Mouse (Mus musculus) intestine, postnatal 0 days (tissue): ENCODE results near the gene Osbpl2. TPM values are rescaled to one million over a fixed set of nuclear protein-coding genes. Genes with fewer than 3 reads are reported as not detected.

Source experiments
- ATAC-seq: fragments of 200-750 bp; cut with Nextera tagmentation; 2 replicates; pipeline ENCODE4 v1.8.0; 2017; ENCODE audit warnings: mild to moderate bottlenecking, moderate TSS enrichment, moderate library complexity
- H3K27ac ChIP-seq: fragments of 300-500 bp; sonication (generic); 2 replicates; pipeline ENCODE4 v1.5.1; 2014; ENCODE audit warnings: mild to moderate bottlenecking, low read depth, low read length, moderate library complexity
- H3K27me3 ChIP-seq: fragments of 300-500 bp; sonication (generic); replicated peaks from 2 replicates; pipeline ENCODE4 v1.6.1; 2014; ENCODE audit warnings: low read length, mixed read lengths; ENCODE audit not compliant: control insufficient read depth, insufficient read depth
- H3K36me3 ChIP-seq: fragments of 300-500 bp; sonication (generic); 2 replicates; pipeline ENCODE4 v1.6.1; 2014; ENCODE audit warnings: mild to moderate bottlenecking, moderate library complexity; ENCODE audit not compliant: control insufficient read depth, insufficient read depth
- H3K4me1 ChIP-seq: fragments of 300-500 bp; sonication (generic); replicated peaks from 2 replicates; pipeline ENCODE4 v1.6.1; 2014; ENCODE audit warnings: antibody characterized with exemption, low read length, mixed read lengths; ENCODE audit not compliant: control insufficient read depth, insufficient read depth
- H3K4me2 ChIP-seq: fragments of 300-500 bp; sonication (generic); replicated peaks from 2 replicates; pipeline ENCODE4 v1.6.1; 2014; ENCODE audit warnings: low read depth, mild to moderate bottlenecking, moderate library complexity
- H3K4me3 ChIP-seq: fragments of 300-500 bp; sonication (generic); 2 replicates; pipeline ENCODE4 v1.5.1; 2014; ENCODE audit warnings: low read depth, low read length
- H3K9ac ChIP-seq: fragments of 300-500 bp; sonication (generic); 2 replicates; pipeline ENCODE4 v1.6.1; 2014; ENCODE audit warnings: mild to moderate bottlenecking, low read depth, low read length
- H3K9me3 ChIP-seq: fragments of 300-500 bp; sonication (generic); 2 replicates; pipeline ENCODE4 v1.6.1; 2016; ENCODE audit warnings: mixed run types; ENCODE audit not compliant: control insufficient read depth
- CTCF ChIP-seq: sonication (generic); IDR thresholded peaks from 2 replicates; pipeline ENCODE4 v1.5.1; 2016; ENCODE audit warnings: low read depth, mild to moderate bottlenecking, control low read depth, antibody characterized with exemption, moderate library complexity
- WGBS: fragments of 180-500 bp; shearing (Covaris S2); extraction: QIAGEN DNeasy Blood & Tissue Kit; methylation state at CpG from one replicate; pipeline ENCODE4 v1.1.7; 2014; 5-methylcytosine and 5-hydroxymethylcytosine counted together
- polyA plus RNA-seq: library from polyadenylated mRNA; unstranded; fragments of >200 nt; fragmentation: Nextera tagmentation; extraction: Ambion mirVana; gene quantifications from 2 replicates; pipeline ENCODE4 v1.2.1, GENCODE M21; 2015

The Osbpl2 gene
- polyA plus RNA-seq, 1 experiment from 2014 or later: 22.9 TPM

DNA sequence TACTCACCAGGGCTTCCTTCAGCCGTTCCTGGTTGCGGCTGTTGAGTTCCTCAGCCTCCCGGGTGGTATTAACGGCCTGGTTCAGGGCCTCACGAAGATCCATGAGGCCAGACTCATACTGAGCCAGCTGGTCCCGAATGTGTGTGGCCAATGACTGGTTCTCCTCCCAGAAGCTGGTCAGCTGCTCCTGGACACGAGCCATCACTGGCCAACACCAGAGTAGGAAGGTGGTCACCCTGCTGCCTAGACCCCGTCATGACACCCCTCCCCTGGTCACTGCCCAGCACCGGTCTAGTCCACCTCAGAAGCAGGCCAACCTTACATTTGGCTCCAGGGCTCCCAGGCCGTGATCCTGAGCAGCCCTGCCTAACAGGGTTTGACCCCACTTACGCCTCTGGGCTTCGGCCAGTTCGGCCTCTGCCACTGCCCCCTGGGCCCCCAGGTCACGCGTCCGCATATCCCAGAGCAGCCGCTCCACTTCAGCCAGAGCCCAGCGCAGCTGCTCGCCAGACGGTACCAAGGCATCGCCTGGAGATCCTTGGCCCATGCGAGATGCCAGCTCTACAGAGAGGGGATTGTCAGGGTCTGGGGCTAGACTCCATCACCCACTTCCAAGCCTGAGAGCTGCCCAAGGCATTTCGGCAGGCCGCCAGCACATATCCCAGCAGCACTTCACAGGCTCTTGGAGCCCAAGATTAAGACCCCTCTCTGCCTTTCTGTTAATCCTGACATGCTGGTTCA is 65.1 kb downstream of the Osbpl2 start:
- no peak for ATAC-seq
- no peak overlapping the region for H3K27ac ChIP-seq
- TF ChIP-seq CTCF: no peak
- H3K9ac ChIP-seq: no peak overlapping the region
- no peak overlapping the region for H3K4me3 ChIP-seq
- no peaks in the 10 kb centered on the region for H3K9me3 ChIP-seq
- no peaks in the 10 kb centered on the region for H3K27me3 ChIP-seq
- H3K4me1 ChIP-seq: no peaks in the 10 kb centered on the region
- no peak overlapping the region for H3K4me2 ChIP-seq
- WGBS: 89% methylated on average over 24 of the region's 24 CpGs
- H3K36me3 ChIP-seq: peaks cover 23% of the 10 kb centered on the region

DNA sequence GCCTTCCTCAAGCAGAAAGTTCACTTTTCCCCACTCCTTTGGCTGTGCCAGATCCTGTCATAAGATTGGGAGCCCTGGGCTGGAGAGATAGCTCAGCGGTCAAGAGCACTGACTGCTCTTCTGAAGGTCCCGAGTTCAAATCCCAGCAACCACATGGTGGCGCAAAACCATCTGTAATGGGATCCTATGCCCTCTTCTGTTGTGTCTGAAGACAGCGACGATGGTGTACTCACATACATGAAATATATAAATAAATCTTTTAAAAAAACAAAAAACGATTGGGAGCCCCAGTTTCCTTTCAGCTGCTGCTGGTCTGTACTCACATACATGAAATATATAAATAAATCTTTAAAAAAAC is 65.6 kb downstream of the Osbpl2 start:
- H3K4me3 ChIP-seq: no peak overlapping the region
- 75% methylated on average over 6 of the region's 6 CpGs for WGBS
- no peaks in the 10 kb centered on the region for H3K27me3 ChIP-seq
- H3K4me1 ChIP-seq: no peaks in the 10 kb centered on the region
- no peak overlapping the region for H3K4me2 ChIP-seq
- H3K36me3 ChIP-seq: peaks cover 21% of the 10 kb centered on the region; the same call in 1 of the 2 replicates
- H3K27ac ChIP-seq: no peak overlapping the region
- H3K9ac ChIP-seq: no peak overlapping the region
- TF ChIP-seq CTCF: peak; percentile 28
- H3K9me3 ChIP-seq: no peaks in the 10 kb centered on the region
- ATAC-seq: no peak

DNA sequence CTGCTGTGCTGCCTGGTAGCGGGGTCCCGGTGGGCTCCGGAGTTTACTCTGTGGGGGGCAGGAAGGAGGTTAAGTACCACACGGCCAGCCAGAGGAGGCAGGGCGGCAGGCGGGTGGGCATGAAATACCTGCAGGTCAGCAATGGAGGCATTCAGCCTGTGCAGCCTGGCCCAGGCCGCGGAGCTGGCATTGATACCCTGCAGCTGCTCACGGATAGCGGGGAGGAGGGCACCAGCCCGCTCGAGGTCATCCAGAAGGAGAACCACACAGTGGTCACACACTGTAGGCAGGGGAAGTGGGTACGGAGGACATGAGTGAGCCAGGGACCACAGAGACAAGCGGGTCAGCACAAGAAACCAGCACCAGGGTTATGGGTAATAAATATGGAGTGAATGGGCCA is 66.6 kb downstream of the Osbpl2 start:
- Histone ChIP-seq H3K36me3 (peaks cover 11% of the 10 kb centered on the region; the same call in 1 of the 2 replicates), H3K9me3 (no peaks in the 10 kb centered on the region), H3K27ac (no peak overlapping the region), H3K27me3 (no peaks in the 10 kb centered on the region), H3K4me3 (no peak overlapping the region), H3K4me2 (no peak overlapping the region), H3K4me1 (no peaks in the 10 kb centered on the region), H3K9ac (no peak overlapping the region)
- WGBS: 92% methylated on average over 14 of the region's 14 CpGs
- no peak for TF ChIP-seq CTCF
- ATAC-seq: no peak

DNA sequence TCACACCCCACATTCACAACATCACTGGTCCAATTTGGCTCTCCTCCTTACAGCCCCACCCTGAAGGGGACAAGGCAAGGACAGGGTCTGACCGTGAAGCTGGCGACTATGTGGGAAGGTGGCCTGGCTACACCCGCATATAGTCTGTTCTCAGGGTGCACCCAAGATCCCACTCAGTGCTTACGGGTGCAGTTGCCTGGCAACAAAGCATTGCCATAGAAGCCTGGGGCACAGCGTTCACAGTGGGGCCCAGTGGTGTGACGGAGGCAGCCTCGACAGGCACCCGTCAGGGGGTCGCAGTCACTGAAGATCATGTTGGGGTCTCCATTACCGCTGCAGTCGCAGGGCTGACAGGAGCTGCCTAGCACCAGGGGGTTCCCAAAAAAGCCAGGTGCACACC is 68.3 kb downstream of the Osbpl2 start:
- no peaks in the 10 kb centered on the region for H3K27me3 ChIP-seq
- H3K4me1 ChIP-seq: no peaks in the 10 kb centered on the region
- ATAC-seq: no peak
- no peaks in the 10 kb centered on the region for H3K9me3 ChIP-seq
- no peak overlapping the region for H3K4me3 ChIP-seq
- no peak overlapping the region for H3K9ac ChIP-seq
- 87% methylated on average over 11 of the region's 11 CpGs for WGBS
- no peak overlapping the region for H3K4me2 ChIP-seq
- TF ChIP-seq CTCF: no peak
- no peak overlapping the region for H3K27ac ChIP-seq
- H3K36me3 ChIP-seq: peaks cover 5% of the 10 kb centered on the region; the same call in 1 of the 2 replicates

DNA sequence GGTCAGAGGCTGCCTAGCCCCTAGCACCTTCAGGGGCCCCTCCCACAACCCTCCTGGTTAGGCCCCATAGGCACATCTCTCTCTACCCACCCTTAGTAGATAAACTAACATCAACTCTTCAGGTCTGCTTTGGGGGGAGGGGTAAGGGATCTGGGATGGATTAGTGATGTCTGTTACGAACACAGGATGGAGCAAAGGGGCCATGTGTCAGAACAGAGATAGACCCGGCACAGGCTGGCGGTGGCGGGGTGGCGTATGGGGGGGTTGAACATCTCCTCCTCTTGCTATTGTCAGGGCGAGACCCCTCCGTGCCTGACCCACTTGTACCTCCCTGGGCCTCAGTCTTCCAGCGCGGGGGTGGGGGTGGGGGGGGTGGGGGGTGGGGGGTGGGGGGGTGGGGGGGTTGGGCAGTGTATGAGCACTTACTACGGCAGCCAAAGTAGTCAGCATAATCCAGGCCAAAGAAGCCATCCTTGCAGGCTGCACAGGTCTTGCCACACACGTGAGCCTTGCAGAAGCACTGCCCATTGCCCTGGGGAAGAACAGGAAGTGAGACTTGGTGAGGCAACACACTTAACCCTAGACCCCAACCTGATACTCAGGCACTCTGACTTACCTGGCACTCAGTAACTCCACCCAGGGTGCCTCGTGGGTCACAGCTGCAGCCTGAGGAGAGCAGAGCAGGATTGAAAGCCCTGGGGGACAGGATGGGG is 77.7 kb downstream of the Osbpl2 start:
- H3K9me3 ChIP-seq: no peaks in the 10 kb centered on the region
- WGBS: 73% methylated on average over 11 of the region's 12 CpGs
- H3K4me2 ChIP-seq: no peak overlapping the region
- H3K4me3 ChIP-seq: no peak overlapping the region
- H3K9ac ChIP-seq: no peak overlapping the region
- H3K27me3 ChIP-seq: no peaks in the 10 kb centered on the region
- no peak for ATAC-seq
- H3K27ac ChIP-seq: no peak overlapping the region
- peaks cover 25% of the 10 kb centered on the region; the same call in 1 of the 2 replicates for H3K36me3 ChIP-seq
- H3K4me1 ChIP-seq: no peaks in the 10 kb centered on the region
- TF ChIP-seq CTCF: no peak

DNA sequence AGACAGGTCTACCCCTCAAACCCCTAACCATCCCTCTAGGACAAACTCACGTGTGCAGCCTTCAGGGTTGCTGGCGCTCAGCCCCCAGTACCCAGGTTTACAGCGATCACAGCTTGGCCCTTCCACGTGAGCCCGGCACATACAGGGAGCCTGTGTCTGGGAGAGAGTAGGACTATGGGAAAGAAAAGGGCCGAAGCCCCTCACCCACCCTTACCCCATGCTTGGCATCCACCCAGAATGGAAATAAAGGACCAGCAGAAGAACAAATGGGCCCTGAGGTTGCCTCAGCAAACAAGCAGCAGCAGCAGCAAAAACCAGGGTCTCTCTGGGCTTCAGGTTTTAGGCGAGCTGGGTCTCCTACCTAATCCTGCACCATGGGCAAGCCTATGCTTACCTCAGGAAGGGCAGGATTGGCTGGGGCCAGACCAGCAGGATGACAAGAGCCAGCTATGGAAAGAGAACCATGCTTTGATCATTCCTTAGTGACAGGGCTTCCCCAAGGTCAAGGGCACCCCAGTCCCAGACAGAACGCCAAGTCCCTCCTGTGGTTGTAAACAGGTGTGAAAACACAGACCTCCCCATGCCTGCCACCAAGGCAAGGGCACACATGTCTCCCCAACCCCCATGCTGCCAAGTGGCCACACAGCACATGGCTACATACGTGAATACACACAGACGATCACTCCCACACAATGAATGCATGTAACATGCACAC is 78.4 kb downstream of the Osbpl2 start:
- Histone ChIP-seq H3K9ac (no peak overlapping the region), H3K27me3 (no peaks in the 10 kb centered on the region), H3K4me1 (no peaks in the 10 kb centered on the region), H3K27ac (no peak overlapping the region), H3K9me3 (no peaks in the 10 kb centered on the region), H3K4me3 (no peak overlapping the region), H3K36me3 (peaks cover 25% of the 10 kb centered on the region; the same call in 1 of the 2 replicates), H3K4me2 (no peak overlapping the region)
- WGBS: 91% methylated on average over 10 of the region's 10 CpGs
- ATAC-seq: no peak
- TF ChIP-seq CTCF: no peak
